Mouse (Mus musculus) inflammation-experienced regulatory T-cells, adult 6 months (primary cell): ENCODE results near the gene Igdcc3. TPM values are rescaled to one million over a fixed set of nuclear protein-coding genes. Genes with fewer than 3 reads are reported as not detected.
"Not testable (repeated sequence)": the region's sequence is repeated elsewhere in the genome, so short reads cannot be mapped to it uniquely, and the experiment has no call there.

ENCODE experiments used
- ATAC-seq: one replicate; pipeline ENCODE4 v1.8.0; 2017
- polyA plus RNA-seq, 3 experiments: library from polyadenylated mRNA; unstranded; fragments of 100-300 nt; shearing (Covaris generic); gene quantifications; one replicate each; pipeline ENCODE4 v1.2.1; 2017

Gene Igdcc3
- polyA plus RNA-seq, 3 experiments from 2014 or later: not detected

- not testable (repeated sequence) for ATAC-seq
These were observed 66.2 kb downstream of the Igdcc3 start for GRCm38 (mm10) chr9:65207041-65207815.

DNA sequence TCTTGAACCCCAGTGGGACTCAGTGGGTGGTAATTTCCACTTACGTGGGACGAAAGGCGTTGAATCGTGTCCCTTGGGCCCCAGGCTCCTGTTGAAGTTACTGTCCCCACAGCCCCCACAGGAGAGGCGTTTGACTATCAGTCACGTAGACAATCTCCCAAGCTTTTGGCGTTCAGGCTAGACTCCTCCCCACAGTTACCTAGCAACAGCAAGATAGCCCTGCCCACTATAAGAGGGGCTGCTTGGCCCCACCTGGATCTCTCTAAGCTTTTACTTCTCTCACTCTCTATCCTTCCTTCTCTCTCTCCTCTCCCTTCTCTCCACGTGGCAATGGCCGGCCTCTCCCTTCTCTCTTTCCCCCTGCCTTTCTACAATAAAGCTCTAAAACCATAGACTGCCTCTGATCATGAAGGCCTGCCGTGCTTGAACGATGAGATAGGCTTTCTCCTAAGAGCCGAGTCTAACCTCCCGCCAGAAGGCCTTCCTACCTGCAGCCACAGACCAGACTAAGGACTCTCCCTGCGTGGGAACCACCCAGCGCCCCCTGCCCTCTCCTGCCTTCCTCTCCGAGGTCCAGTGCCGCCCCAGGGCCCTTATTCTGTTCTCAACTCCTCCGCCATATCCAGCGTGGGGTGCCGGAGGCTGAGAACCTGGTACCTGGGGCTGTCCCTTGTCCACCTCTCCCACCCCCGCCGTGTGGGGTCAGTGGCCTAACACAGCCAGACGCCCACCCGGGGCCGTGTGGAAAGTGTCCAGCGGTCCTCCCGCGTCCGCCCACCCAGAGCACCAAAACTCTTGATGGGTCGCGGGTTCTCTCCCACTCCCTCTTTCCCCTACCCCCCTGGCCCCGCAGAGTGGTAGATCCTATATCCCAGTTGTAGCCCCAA is 67.5 kb downstream of the Igdcc3 start:
- ATAC-seq: no peak

DNA sequence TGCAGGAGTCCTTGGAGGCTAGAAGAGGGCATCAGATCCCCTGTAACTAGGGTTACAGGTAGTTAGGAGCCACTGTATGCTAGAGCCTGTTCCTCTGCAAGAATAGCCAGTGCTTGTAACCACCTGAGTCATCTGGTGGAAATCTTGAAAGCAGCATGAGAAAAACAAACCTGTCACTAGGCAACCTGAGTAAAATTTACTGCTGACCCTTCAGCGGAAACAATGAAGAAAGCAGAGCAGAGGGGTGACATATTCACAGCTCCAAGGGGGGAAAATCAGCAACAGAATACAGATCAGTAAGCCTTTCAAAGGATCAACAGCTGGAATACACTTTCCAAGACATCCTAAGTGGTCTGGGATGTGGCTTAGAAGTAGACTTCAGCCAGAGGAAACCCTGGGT is 70.6 kb downstream of the Igdcc3 start:
- no peak for ATAC-seq

DNA sequence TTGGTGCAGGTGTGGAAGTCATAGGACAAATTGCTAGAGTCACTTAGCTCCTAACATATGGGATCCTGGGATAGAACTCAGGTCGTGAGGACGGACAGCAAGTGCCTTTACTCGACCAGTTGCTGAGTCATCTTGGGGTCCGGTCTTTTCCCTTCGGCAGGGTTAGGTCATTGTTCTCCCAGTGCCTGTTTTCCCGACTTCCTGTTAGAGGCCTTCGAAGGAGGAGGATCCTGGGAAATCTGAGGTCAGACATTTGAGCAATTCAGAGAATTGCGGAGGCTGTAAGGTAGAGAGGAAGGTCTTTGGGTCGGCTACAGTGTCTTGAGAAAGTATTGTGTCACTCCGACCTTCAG is 73.4 kb downstream of the Igdcc3 start:
- no peak for ATAC-seq

GRCm38 (mm10) chr9:65214778-65215493 is 73.9 kb downstream of the Igdcc3 start:
- ATAC-seq: peak; percentile 73

- no peak for ATAC-seq
These were observed 74.6 kb downstream of the Igdcc3 start for GRCm38 (mm10) chr9:65215494-65216126.

DNA sequence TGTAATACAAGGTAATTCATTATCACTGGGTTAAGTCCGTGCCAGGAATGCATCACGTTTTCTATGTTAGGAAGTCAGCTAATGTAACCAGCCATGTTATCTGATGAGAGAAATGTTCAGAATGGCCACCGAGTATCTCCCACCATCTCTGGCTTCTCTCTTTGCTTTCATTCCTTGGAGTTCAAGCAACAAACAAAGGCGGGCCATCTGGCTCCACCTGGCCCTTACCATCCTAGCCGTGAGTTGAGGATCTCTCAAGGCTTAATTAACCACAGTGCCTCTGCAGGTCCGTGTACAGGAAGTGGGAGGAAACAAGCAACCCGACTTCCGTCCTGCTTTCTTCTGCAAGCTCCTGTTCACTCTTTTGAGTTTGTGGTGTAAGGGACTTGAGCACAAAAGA is 76.0 kb downstream of the Igdcc3 start:
- ATAC-seq: peak; percentile 66

GRCm38 (mm10) chr9:65217661-65218060 is 76.7 kb downstream of the Igdcc3 start:
- ATAC-seq: no peak

DNA sequence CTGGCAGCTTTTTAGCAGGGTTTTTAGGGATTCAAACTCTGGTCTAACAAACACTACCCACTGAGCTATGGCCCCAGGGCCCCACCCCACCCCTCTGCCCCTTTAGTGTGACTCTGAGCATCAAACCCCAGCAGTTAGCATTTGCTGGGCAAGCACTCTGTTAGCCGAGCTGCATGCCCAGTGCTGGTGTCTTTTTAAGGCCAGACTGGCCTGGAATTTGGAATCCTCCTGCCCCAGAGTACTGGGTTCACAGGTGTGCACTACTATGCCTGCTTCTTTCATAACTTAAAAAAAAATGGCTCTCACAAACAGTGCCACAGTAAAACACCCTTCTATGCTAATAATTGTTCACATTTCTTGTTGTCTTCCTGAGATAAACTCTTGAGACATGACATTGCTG is 77.9 kb downstream of the Igdcc3 start:
- no peak for ATAC-seq

GRCm38 (mm10) chr9:65220398-65220797 is 79.4 kb downstream of the Igdcc3 start:
- ATAC-seq: not testable (repeated sequence)

DNA sequence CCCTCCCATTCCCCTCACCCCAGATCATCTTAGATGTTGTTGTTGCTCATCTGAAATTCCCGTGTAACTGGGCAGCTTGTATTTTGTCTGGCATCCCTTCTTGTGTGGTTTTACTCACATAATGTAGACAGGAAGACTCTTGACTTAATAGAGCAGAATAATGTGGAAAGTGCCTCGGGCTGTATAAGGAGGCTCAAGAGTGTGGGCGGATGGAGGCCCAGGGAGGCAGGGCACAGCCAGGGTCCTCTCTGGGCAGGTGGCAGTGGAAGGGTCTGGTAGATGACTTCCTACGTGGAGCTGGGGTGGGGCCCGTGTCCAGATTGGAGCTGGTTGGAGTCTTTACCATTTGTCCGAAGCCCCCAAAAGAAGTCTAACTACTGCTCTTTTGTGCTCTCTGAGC is 82.9 kb downstream of the Igdcc3 start:
- no peak for ATAC-seq

GRCm38 (mm10) chr9:65225795-65226194 is 84.8 kb downstream of the Igdcc3 start:
- no peak for ATAC-seq

DNA sequence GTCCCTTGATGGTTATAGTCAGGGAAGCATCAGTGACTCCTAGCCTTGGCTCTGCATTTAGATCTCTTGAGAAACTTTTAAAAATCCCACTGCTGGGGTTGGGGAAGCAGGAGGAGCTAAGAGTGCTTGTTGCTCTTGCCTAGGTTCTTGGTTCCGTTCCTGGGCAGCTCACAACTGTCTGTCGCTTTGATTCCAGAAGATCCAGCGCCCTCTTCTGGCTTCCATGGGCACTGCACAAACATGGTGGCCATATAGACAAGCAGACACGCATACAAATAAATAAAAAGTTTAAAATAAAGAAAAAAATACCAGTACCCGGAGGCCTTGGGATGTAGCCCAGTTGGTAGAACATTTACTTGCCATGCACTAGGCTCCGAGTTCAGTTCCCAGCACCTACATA is 89.3 kb downstream of the Igdcc3 start:
- no peak for ATAC-seq

GRCm38 (mm10) chr9:65231284-65231683 is 90.3 kb downstream of the Igdcc3 start:
- no peak for ATAC-seq

- ATAC-seq: no peak
These were observed 92.4 kb downstream of the Igdcc3 start for GRCm38 (mm10) chr9:65233243-65233985.

DNA sequence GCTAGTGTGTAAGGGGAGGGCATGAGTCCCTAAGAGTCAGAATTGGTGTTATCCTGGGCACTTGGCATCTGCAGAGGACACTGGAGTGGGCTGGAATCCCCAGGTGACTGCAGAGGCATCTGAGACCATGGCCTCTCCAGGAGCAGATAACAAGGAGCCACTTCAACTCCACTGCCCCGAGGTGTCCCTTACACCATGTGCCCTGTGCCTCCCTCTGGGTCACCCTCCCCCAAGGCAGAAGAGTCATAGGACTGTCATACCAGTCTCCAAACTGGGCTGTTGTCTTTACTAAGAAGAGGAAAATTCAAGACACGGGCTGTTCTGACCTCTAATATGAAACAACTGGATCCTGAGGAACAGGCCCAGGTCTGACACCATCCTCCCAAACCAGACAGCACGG is 93.7 kb downstream of the Igdcc3 start:
- no peak for ATAC-seq

Other genes with a start within 250 kb of the Igdcc3 start
- under 1 TPM; 0.07 to 0.20 (median 0.17) TPM for gene Slc24a1, start 189.6 kb upstream of the Igdcc3 start, polyA plus RNA-seq
- 10 to 100 TPM; 34.8 to 38.2 (median 36.5) TPM for gene Ints14, start 180.3 kb upstream of the Igdcc3 start, polyA plus RNA-seq
- gene Hacd3, start 119.5 kb upstream of the Igdcc3 start, polyA plus RNA-seq: 100 to 1,000 TPM; 116 to 141 (median 139) TPM
- gene Dpp8, start 108.8 kb upstream of the Igdcc3 start, polyA plus RNA-seq: 10 to 100 TPM; 18.2 to 26.5 (median 25.0) TPM
- under 1 TPM in 2 of 3 experiments, not detected in 1; 0.24 to 0.28 TPM for gene Igdcc4, start 39.7 kb upstream of the Igdcc3 start, polyA plus RNA-seq
- 1 to 10 TPM; 5.4 to 8.0 (median 5.8) TPM for gene Parp16, start 54.2 kb downstream of the Igdcc3 start, polyA plus RNA-seq
- not detected for gene Cilp, start 124.0 kb downstream of the Igdcc3 start, polyA plus RNA-seq
- gene Clpx, start 153.1 kb downstream of the Igdcc3 start, polyA plus RNA-seq: 10 to 100 TPM; 29.8 to 41.8 (median 37.4) TPM
- gene Pdcd7, start 204.9 kb downstream of the Igdcc3 start, polyA plus RNA-seq: 1 to 10 TPM; 4.3 to 6.0 (median 5.8) TPM
- gene Ubap1l, start 219.9 kb downstream of the Igdcc3 start, polyA plus RNA-seq: under 1 TPM in 1 of 3 experiments, not detected in 2; 0.54 TPM